Mouse (Mus musculus): ENCODE measurements around the gene Fgfr2. TPM values are rescaled to one million over a fixed set of nuclear protein-coding genes. Genes with fewer than 3 reads are reported as not detected.

Fgfr2 gene
- polyA plus RNA-seq, 1 experiment from 2014 or later = 123 TPM

DNA sequence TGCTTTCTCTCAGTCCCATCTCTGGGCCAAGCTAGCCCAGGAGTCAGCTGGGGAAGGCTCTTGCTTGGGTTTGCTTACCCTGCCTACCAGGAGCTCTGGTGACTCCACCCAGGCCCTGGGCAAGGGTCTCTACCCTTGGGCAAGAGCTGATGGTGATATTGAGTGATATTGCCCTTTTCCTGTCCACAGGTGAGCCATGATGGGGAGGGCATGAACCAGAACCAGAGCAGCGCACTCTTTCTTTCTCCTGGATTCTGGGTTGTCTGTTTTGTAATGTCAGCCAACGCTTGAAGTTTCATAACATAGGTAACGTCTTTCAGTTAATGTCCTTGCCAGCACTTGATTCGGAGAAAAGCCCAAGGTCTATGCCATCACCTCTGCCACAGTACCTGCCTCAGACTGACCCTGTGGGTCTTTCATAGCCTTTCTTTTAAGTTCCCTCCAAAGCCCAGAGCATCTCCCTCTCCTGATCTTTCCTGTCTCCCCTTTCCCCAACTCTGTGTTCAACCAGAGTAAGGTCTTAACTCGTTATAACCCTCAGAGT is 506.1 kb downstream of the Fgfr2 start:
- no peak for ATAC-seq (ENCODE audit: low FRiP score, low read depth)
- WGBS = 81% methylated on average over 5 of the region's 5 CpGs
- no peaks in the 10 kb centered on the region for H3K9me3 ChIP-seq
- no peak overlapping the region for H3K4me2 ChIP-seq (replicated peaks)
- H3K36me3 ChIP-seq = no peaks in the 10 kb centered on the region
- no peaks in the 10 kb centered on the region for H3K27me3 ChIP-seq
- no peak overlapping the region for H3K9ac ChIP-seq
- peaks cover 25% of the 10 kb centered on the region for H3K4me1 ChIP-seq
- no peak overlapping the region for H3K27ac ChIP-seq
- no peak overlapping the region for H3K4me3 ChIP-seq

DNA sequence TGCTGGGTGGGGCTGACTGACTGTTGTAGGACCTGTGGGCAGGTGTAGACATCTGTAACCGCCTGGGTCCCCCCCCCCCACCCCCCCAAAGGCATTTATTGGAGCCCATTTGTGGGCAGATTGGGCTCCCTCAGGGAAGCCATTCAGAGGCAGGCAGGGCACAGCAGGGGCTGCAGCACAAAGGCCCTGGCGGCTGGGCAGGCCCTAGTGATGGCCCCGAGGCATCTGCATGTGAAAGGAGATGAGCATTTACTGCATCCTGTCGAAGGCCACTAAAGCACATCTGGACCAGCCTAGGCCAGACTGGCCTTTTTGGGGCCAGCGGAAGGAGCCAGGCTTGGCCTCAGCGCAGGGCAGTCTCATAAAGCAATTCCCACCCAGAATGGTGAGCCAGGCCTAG is 506.8 kb downstream of the Fgfr2 start:
- Histone ChIP-seq H3K27ac (no peak overlapping the region), H3K4me1 (peaks cover 25% of the 10 kb centered on the region), H3K27me3 (no peaks in the 10 kb centered on the region), H3K36me3 (no peaks in the 10 kb centered on the region), H3K4me3 (no peak overlapping the region), H3K9ac (no peak overlapping the region), H3K4me2 (replicated peaks) (no peak overlapping the region), H3K9me3 (no peaks in the 10 kb centered on the region)
- WGBS = 20% methylated on average over 6 of the region's 6 CpGs
- ATAC-seq (ENCODE audit: low FRiP score, low read depth) = no peak

DNA sequence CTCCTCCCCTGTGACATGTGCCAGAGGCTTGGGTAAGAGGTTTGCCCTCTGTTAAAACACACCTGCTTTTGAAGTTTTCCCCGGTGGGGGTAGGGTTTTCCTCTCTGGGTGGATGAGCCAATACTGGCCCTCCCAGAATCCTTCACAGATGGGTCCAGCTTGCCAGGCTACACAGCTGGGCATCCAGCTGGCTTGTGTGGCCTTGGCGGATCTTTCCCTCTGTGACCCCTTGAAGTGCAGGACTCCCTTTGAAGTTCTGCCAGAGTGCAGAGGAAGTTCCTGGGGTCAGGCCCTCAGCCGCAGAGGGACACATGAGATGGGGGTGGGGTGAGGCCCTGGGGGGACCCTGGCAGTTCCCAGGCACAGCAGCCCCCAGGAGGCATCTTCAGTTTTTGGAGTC is 507.8 kb downstream of the Fgfr2 start:
- no peaks in the 10 kb centered on the region for H3K27me3 ChIP-seq
- H3K36me3 ChIP-seq = no peaks in the 10 kb centered on the region
- no peak overlapping the region for H3K4me3 ChIP-seq
- 7% methylated on average over 3 of the region's 3 CpGs for WGBS
- no peak overlapping the region for H3K9ac ChIP-seq
- H3K9me3 ChIP-seq = no peaks in the 10 kb centered on the region
- no peak for ATAC-seq (ENCODE audit: low FRiP score, low read depth)
- H3K27ac ChIP-seq = no peak overlapping the region
- H3K4me2 ChIP-seq (replicated peaks) = no peak overlapping the region
- H3K4me1 ChIP-seq = peaks cover 25% of the 10 kb centered on the region

DNA sequence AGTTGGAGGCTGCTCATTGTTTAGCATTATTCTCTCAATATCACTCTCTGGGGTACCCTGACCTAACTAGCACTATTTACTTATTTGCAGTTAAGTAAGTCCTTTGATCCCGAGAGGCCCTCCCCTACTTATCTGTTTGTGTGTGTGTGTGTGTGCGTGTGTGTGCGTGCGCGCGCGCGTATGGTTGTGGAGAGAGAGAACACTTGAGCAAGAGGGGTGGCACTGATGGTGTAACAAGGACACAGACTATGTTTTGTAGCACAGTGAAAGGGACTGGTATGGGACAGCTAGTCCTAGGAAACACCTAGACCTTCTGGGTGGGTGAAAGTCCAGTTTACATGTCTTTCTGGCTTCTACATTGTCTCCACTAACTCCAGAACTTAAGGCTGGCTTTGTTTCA is 511.6 kb downstream of the Fgfr2 start:
- Histone ChIP-seq H3K27me3 (no peaks in the 10 kb centered on the region), H3K4me2 (replicated peaks) (no peak overlapping the region), H3K4me3 (no peak overlapping the region), H3K9me3 (no peaks in the 10 kb centered on the region), H3K4me1 (peaks cover 24% of the 10 kb centered on the region), H3K36me3 (no peaks in the 10 kb centered on the region), H3K9ac (no peak overlapping the region), H3K27ac (no peak overlapping the region)
- 91% methylated on average over 8 of the region's 8 CpGs for WGBS
- ATAC-seq (ENCODE audit: low FRiP score, low read depth) = no peak

DNA sequence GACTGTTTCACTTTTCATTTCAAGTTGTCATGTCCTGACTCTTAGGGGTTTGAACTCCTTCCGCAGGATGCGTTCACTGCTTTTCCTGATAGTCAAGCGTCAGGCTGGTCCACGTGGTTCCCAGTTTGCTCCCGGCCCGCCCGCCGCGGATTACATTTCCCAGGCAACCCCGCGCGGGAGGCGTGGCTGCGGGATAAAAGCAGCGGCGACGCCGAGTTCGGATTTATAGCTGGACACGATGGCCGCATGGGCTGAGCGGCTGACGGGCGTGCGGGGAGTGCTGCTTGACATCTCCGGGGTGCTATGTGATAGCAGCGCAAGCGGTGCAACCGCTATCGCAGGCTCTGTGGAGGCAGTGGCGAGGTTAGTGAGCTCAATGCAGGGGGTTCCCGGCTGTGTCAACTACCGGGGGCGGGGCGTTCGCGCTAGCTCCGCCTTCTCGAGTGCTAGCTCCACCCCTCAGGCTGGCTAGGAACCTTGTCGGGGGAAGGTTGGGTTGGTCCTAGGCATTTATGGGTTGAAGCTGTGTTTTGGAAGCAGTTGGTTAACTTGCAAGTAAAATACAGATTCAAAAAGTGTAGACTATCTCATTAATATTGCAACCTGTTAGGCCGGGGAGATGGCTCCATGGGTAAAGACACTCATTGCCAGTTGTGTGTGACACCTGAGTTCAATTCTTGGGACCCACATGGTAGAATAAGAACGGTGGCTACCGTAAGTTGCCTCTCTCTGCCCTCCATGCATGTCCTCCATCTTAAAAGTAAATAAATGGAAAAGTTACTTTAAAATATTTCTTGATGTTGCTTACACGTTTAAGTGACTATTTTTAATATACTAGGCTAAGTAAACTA is 512.5 kb downstream of the Fgfr2 start, which contains the start of gene Lhpp:
TSS of gene Lhpp (plus strand) at position 171 of the 851 bp plus-strand sequence.
- H3K4me3 ChIP-seq = peak within 1 kb of the TSS; percentile 51
- no peak within 1 kb of the TSS for H3K27ac ChIP-seq
- ATAC-seq (ENCODE audit: low FRiP score, low read depth) = peak; percentile 83
- WGBS = 8% methylated on average over 44 of the region's 44 CpGs
- peak within 1 kb of the TSS; percentile 64 for H3K4me2 ChIP-seq (replicated peaks)
- H3K9ac ChIP-seq = peak within 1 kb of the TSS; percentile 55
- peaks cover 19% of the 10 kb centered on the region for H3K4me1 ChIP-seq
- H3K36me3 ChIP-seq = no peaks in the 10 kb centered on the region
- H3K9me3 ChIP-seq = no peaks in the 10 kb centered on the region
- no peaks in the 10 kb centered on the region for H3K27me3 ChIP-seq

DNA sequence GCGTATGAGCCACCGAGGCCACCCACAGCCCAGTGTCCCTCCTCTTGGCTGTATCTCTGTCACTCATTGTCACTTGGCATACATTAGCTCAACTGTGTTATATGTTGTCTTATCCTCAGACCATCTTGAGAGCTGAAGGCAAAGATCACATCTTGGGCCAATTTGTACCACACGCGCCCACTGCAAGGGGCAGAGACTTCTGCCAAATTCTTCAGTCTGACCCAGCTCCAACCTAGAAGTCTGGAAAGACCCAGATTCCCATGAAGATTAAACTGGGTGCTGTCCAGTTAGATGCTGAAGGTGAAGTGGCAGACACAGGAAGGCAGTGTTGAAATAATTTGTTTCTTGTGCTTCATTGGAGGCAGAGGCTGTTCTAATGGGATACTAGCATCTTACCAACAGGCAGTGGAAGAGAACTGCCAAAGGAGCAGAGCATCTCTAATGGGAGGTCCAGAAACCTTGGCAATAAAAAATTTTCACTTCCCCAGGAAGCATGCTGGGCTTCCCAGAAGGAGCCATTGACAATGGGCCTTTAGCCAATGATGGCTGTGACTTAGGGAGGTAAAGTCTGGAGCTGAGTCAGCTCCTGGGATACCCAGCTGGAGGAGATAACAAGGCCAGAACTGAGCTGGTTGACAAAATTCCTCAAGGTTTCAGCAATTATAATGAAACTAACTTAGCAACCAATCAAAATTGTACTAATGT is 514.7 kb downstream of the Fgfr2 start:
- ATAC-seq (ENCODE audit: low FRiP score, low read depth) = no peak
- 83% methylated on average over 4 of the region's 4 CpGs for WGBS
- H3K4me2 ChIP-seq (replicated peaks) = no peak overlapping the region
- no peak overlapping the region for H3K9ac ChIP-seq
- H3K4me1 ChIP-seq = peaks cover 8% of the 10 kb centered on the region
- H3K9me3 ChIP-seq = no peaks in the 10 kb centered on the region
- no peaks in the 10 kb centered on the region for H3K36me3 ChIP-seq
- H3K27me3 ChIP-seq = peaks cover 8% of the 10 kb centered on the region
- H3K27ac ChIP-seq = no peak overlapping the region
- no peak overlapping the region for H3K4me3 ChIP-seq

DNA sequence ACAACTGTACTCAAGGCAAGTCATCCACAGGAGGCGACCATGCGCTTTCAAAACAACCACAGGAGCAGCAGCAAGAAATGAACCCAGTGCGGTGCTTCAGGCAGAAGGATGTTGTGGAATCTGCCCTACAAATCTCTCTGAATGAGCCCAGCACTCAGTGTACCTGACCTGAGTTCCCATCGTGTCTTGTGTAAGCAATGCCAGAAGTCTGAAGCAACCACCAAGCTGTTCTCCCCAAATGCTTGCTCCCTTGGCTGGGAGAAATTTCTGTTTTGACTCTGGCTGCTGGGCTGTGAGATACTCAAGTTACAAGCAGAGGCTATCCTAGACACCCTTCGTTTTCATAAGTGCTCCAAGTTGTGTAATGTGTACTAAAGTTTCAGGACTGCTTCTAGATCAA is 517.5 kb downstream of the Fgfr2 start:
- WGBS = 61% methylated on average over 5 of the region's 5 CpGs
- Histone ChIP-seq H3K27me3 (peaks cover 35% of the 10 kb centered on the region), H3K36me3 (no peaks in the 10 kb centered on the region), H3K4me1 (peaks cover 4% of the 10 kb centered on the region), H3K9me3 (no peaks in the 10 kb centered on the region), H3K27ac (no peak overlapping the region), H3K4me2 (replicated peaks) (no peak overlapping the region), H3K4me3 (no peak overlapping the region), H3K9ac (no peak overlapping the region)
- ATAC-seq (ENCODE audit: low FRiP score, low read depth) = no peak

DNA sequence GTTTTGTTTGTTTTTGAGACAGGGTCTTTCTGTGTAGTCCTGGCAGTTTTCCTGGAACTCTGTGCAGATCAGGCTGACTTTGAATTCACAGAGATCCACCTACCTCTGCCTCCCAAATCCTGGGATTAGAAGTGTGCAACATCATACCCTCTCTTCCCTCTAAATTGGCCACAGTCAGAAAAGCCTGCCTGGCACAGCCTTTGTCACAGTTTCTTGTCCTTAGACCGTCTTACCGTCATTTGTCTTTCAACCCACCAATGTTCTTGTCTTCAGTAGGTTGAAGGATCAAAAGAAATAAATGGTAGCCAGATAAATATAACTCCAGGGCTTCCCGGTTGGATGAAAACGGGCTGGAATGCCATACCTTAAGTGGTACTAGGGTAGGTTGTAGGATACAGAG is 518.4 kb downstream of the Fgfr2 start:
- Histone ChIP-seq H3K27me3 (peaks cover 45% of the 10 kb centered on the region), H3K27ac (no peak overlapping the region), H3K9ac (no peak overlapping the region), H3K4me3 (no peak overlapping the region), H3K4me2 (replicated peaks) (no peak overlapping the region), H3K9me3 (no peaks in the 10 kb centered on the region), H3K36me3 (no peaks in the 10 kb centered on the region), H3K4me1 (peaks cover 13% of the 10 kb centered on the region)
- ATAC-seq (ENCODE audit: low FRiP score, low read depth) = no peak
- 85% methylated on average over 4 of the region's 4 CpGs for WGBS

DNA sequence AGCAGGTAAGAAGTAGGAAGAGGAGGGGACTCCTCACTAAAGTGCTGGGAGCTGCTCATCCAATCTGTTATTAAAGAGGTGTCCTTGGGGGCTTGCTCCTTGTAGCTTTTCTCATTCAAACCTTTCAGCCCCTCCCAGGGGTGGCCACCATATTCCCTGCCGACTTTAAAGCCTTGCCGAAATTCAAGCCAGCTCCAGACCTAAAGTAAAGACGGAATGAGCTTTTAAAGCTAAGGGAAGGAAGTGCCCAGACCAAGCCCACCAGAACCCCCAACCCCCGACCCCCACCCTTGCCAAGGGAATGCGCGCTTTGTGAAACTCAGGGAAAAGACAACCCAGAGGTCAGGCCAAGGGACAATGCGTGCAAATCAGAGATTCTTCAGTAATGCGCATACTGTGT is 522.2 kb downstream of the Fgfr2 start:
- Histone ChIP-seq H3K4me3 (no peak overlapping the region), H3K36me3 (no peaks in the 10 kb centered on the region), H3K27ac (no peak overlapping the region), H3K4me2 (replicated peaks) (no peak overlapping the region), H3K9me3 (no peaks in the 10 kb centered on the region), H3K9ac (no peak overlapping the region), H3K27me3 (peaks cover 83% of the 10 kb centered on the region), H3K4me1 (peaks cover 36% of the 10 kb centered on the region)
- 19% methylated on average over 8 of the region's 8 CpGs for WGBS
- ATAC-seq (ENCODE audit: low FRiP score, low read depth) = no peak

DNA sequence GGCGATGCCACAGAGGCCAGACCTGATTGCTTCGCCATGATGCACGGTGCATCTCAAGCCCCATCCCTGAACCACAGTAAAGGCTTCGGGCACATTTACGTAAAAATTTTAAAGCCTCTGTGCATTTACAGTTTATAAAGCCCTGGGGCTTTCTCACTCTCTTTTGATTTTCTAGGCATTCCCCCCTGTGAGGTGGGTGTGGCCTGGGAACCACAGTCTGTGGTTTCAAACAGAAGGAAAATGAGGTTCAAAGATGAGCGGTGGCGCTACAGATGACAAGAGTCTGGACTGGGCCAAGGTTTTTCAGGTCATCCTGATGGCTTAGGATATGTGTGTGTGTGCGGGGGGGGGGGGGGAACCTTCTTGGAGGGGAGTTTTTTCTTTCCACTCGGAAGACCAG is 523.1 kb downstream of the Fgfr2 start:
- H3K27me3 ChIP-seq = peaks cover 92% of the 10 kb centered on the region
- no peaks in the 10 kb centered on the region for H3K9me3 ChIP-seq
- no peak overlapping the region for H3K27ac ChIP-seq
- peak overlapping the region; percentile 63; the same call in 1 of the 2 replicates for H3K9ac ChIP-seq
- peaks cover 36% of the 10 kb centered on the region for H3K4me1 ChIP-seq
- ATAC-seq (ENCODE audit: low FRiP score, low read depth) = no peak
- H3K36me3 ChIP-seq = no peaks in the 10 kb centered on the region
- WGBS = 4% methylated on average over 9 of the region's 9 CpGs
- peak overlapping the region; percentile 83 for H3K4me2 ChIP-seq (replicated peaks)
- H3K4me3 ChIP-seq = peak overlapping the region; percentile 45

DNA sequence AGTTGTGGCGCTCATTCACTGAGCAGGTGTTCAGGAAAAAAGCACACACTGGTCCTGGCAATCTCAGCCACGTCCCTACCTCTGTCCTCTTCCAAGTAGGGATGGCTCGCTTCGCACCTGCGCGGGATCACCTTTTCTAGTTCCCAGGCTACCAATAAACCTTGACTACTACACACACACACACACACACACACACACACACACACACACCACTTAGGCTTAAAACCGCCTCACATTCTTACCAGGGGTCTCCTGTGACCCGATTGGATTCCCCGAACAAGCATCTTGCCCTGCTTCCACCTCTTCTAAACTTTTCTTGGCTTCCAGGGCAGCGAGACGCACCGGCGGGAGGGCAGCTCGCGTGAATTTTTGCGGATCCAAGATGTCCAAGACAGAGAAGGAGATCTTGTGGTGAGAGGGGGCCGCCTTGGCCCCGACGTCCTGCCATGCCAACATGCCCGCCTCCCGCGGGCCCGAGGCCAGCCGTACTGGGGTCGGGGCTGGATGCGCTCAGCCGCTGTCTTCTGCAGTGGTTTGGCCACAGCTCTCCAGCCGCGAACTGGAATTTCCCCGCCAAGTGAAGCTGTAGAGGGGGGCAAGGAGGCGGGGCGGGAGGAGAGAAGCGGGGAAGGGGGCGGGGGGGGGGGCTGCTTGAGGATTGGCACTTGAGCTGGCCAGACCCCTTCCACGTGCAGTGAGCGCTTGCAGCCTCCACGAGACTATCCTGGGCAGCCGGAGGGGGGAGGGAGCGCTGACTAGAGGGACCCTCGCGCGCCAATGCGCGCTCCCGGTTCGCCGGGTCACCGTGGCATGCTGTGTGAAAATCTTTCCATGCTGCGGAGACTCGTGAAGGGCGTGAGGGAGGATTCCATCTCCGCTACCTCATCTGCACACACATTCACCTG is 523.8 kb downstream of the Fgfr2 start, which contains the start of gene Nkx1-2:
TSS of gene Nkx1-2 (minus strand) at position 567 of the 905 bp plus-strand sequence.
- 1% methylated on average over 51 of the region's 52 CpGs for WGBS
- Histone ChIP-seq H3K9ac (peak within 1 kb of the TSS; percentile 63), H3K36me3 (no peaks in the 10 kb centered on the region), H3K9me3 (no peaks in the 10 kb centered on the region), H3K27ac (no peak within 1 kb of the TSS), H3K27me3 (peaks cover 88% of the 10 kb centered on the region), H3K4me3 (peak within 1 kb of the TSS; percentile 54), H3K4me1 (peaks cover 36% of the 10 kb centered on the region), H3K4me2 (replicated peaks) (peak within 1 kb of the TSS; percentile 83)
- 0 out of 2 replicates have a peak, but pooled peaks have one; percentile 16 for ATAC-seq (ENCODE audit: low FRiP score, low read depth)
